Mouse (Mus musculus): ENCODE measurements around the gene Myl6b. TPM values are rescaled to one million over a fixed set of nuclear protein-coding genes. Genes with fewer than 3 reads are reported as not detected.

Myl6b gene
- 0.63 and 0.76 TPM in 2 replicates for polyA plus RNA-seq (2012)

GRCm38 (mm10) chr10:128498590-128498989 lies at the start of gene Myl6b:
Gene Myl6b, minus strand, starts transcription at chr10:128498685.
- peaks cover 57% of the 10 kb centered on the region for H3K4me1 ChIP-seq (ENCODE audit: control insufficient read depth)
- TF ChIP-seq GATA1 (IDR thresholded peaks at IDR 0.05; ENCODE audit: low read length) (no peak), TAL1 (IDR thresholded peaks at IDR 0.05; ENCODE audit: low read length) (no peak)
- peak within 1 kb of the TSS; percentile 78 for H3K4me3 ChIP-seq (replicated peaks)
- H3K9me3 ChIP-seq (ENCODE audit: control insufficient read depth, low read length), result no peaks in the 10 kb centered on the region
- H3K36me3 ChIP-seq (ENCODE audit: control insufficient read depth), result peaks cover 3% of the 10 kb centered on the region; the same call in 1 of the 2 replicates
- H3K27me3 ChIP-seq (ENCODE audit: control insufficient read depth), result no peaks in the 10 kb centered on the region

- H3K27me3 ChIP-seq (ENCODE audit: control insufficient read depth), result no peaks in the 10 kb centered on the region
- no peak for TF ChIP-seq TAL1 (IDR thresholded peaks at IDR 0.05; ENCODE audit: low read length)
- no peak for TF ChIP-seq GATA1 (IDR thresholded peaks at IDR 0.05; ENCODE audit: low read length)
- peak within 1 kb of the TSS; percentile 83 for H3K4me3 ChIP-seq (replicated peaks)
- peaks cover 43% of the 10 kb centered on the region for H3K36me3 ChIP-seq (ENCODE audit: control insufficient read depth)
- H3K9me3 ChIP-seq (ENCODE audit: control insufficient read depth, low read length), result no peaks in the 10 kb centered on the region
- peaks cover 53% of the 10 kb centered on the region for H3K4me1 ChIP-seq (ENCODE audit: control insufficient read depth)
These were observed 49.0 kb upstream of the Myl6b start, which contains the start of gene Zc3h10 for GRCm38 (mm10) chr10:128547361-128548032. Gene Zc3h10, minus strand, starts transcription at chr10:128547774.

GRCm38 (mm10) chr10:128546787-128547186 lies 48.3 kb upstream of the Myl6b start:
- no peaks in the 10 kb centered on the region for H3K9me3 ChIP-seq (ENCODE audit: control insufficient read depth, low read length)
- peak overlapping the region; percentile 83 for H3K4me3 ChIP-seq (replicated peaks)
- peaks cover 53% of the 10 kb centered on the region for H3K4me1 ChIP-seq (ENCODE audit: control insufficient read depth)
- H3K27me3 ChIP-seq (ENCODE audit: control insufficient read depth), result no peaks in the 10 kb centered on the region
- TF ChIP-seq TAL1 (IDR thresholded peaks at IDR 0.05; ENCODE audit: low read length) (no peak), GATA1 (IDR thresholded peaks at IDR 0.05; ENCODE audit: low read length) (no peak)
- H3K36me3 ChIP-seq (ENCODE audit: control insufficient read depth), result peaks cover 49% of the 10 kb centered on the region

- TF ChIP-seq TAL1 (IDR thresholded peaks at IDR 0.05; ENCODE audit: low read length) (no peak), GATA1 (IDR thresholded peaks at IDR 0.05; ENCODE audit: low read length) (no peak)
- Histone ChIP-seq H3K36me3 (ENCODE audit: control insufficient read depth) (peaks cover 51% of the 10 kb centered on the region), H3K4me3 (replicated peaks) (peak overlapping the region; percentile 83), H3K4me1 (ENCODE audit: control insufficient read depth) (peaks cover 53% of the 10 kb centered on the region), H3K27me3 (ENCODE audit: control insufficient read depth) (no peaks in the 10 kb centered on the region), H3K9me3 (ENCODE audit: control insufficient read depth, low read length) (no peaks in the 10 kb centered on the region)
These were observed 47.9 kb upstream of the Myl6b start for GRCm38 (mm10) chr10:128546361-128546760.

- TF ChIP-seq GATA1 (IDR thresholded peaks at IDR 0.05; ENCODE audit: low read length), result no peak
- TF ChIP-seq TAL1 (IDR thresholded peaks at IDR 0.05; ENCODE audit: low read length), result no peak
- H3K27me3 ChIP-seq (ENCODE audit: control insufficient read depth), result no peaks in the 10 kb centered on the region
- peaks cover 52% of the 10 kb centered on the region for H3K4me1 ChIP-seq (ENCODE audit: control insufficient read depth)
- H3K36me3 ChIP-seq (ENCODE audit: control insufficient read depth), result peaks cover 57% of the 10 kb centered on the region
- no peaks in the 10 kb centered on the region for H3K9me3 ChIP-seq (ENCODE audit: control insufficient read depth, low read length)
- no peak overlapping the region for H3K4me3 ChIP-seq (replicated peaks)
These were observed 47.0 kb upstream of the Myl6b start for GRCm38 (mm10) chr10:128545570-128545898.

GRCm38 (mm10) chr10:128544674-128545569 lies 46.4 kb upstream of the Myl6b start:
- no peaks in the 10 kb centered on the region for H3K27me3 ChIP-seq (ENCODE audit: control insufficient read depth)
- H3K36me3 ChIP-seq (ENCODE audit: control insufficient read depth), result peaks cover 57% of the 10 kb centered on the region
- TF ChIP-seq GATA1 (IDR thresholded peaks at IDR 0.05; ENCODE audit: low read length) (no peak), TAL1 (IDR thresholded peaks at IDR 0.05; ENCODE audit: low read length) (no peak)
- H3K4me1 ChIP-seq (ENCODE audit: control insufficient read depth), result peaks cover 46% of the 10 kb centered on the region
- H3K9me3 ChIP-seq (ENCODE audit: control insufficient read depth, low read length), result no peaks in the 10 kb centered on the region
- H3K4me3 ChIP-seq (replicated peaks), result no peak overlapping the region

GRCm38 (mm10) chr10:128544151-128544657 lies 45.7 kb upstream of the Myl6b start:
- Histone ChIP-seq H3K4me3 (replicated peaks) (no peak overlapping the region), H3K9me3 (ENCODE audit: control insufficient read depth, low read length) (no peaks in the 10 kb centered on the region), H3K36me3 (ENCODE audit: control insufficient read depth) (peaks cover 57% of the 10 kb centered on the region), H3K27me3 (ENCODE audit: control insufficient read depth) (no peaks in the 10 kb centered on the region), H3K4me1 (ENCODE audit: control insufficient read depth) (peaks cover 41% of the 10 kb centered on the region)
- TF ChIP-seq GATA1 (IDR thresholded peaks at IDR 0.05; ENCODE audit: low read length) (no peak), TAL1 (IDR thresholded peaks at IDR 0.05; ENCODE audit: low read length) (no peak)

- Histone ChIP-seq H3K4me1 (ENCODE audit: control insufficient read depth) (peaks cover 42% of the 10 kb centered on the region), H3K4me3 (replicated peaks) (no peak overlapping the region), H3K36me3 (ENCODE audit: control insufficient read depth) (peaks cover 53% of the 10 kb centered on the region), H3K9me3 (ENCODE audit: control insufficient read depth, low read length) (no peaks in the 10 kb centered on the region; the same call in 1 of the 2 replicates), H3K27me3 (ENCODE audit: control insufficient read depth) (no peaks in the 10 kb centered on the region)
- TF ChIP-seq GATA1 (IDR thresholded peaks at IDR 0.05; ENCODE audit: low read length) (no peak), TAL1 (IDR thresholded peaks at IDR 0.05; ENCODE audit: low read length) (no peak)
These were observed 44.6 kb upstream of the Myl6b start for GRCm38 (mm10) chr10:128543100-128543499.

GRCm38 (mm10) chr10:128538340-128538870 lies 39.9 kb upstream of the Myl6b start:
- H3K36me3 ChIP-seq (ENCODE audit: control insufficient read depth), result peaks cover 23% of the 10 kb centered on the region
- TF ChIP-seq TAL1 (IDR thresholded peaks at IDR 0.05; ENCODE audit: low read length), result no peak
- TF ChIP-seq GATA1 (IDR thresholded peaks at IDR 0.05; ENCODE audit: low read length), result no peak
- H3K4me1 ChIP-seq (ENCODE audit: control insufficient read depth), result peaks cover 27% of the 10 kb centered on the region
- no peaks in the 10 kb centered on the region for H3K27me3 ChIP-seq (ENCODE audit: control insufficient read depth)
- no peaks in the 10 kb centered on the region; the same call in 1 of the 2 replicates for H3K9me3 ChIP-seq (ENCODE audit: control insufficient read depth, low read length)
- no peak overlapping the region for H3K4me3 ChIP-seq (replicated peaks)

All from erythroblast, embryonic 14.5 days (primary cell).